Mouse (Mus musculus) embryonic stem cell, embryonic (primary cell): ENCODE data around the gene Atoh8.

Experiments
- CTCF ChIA-PET, 4 experiments: fragments of 300-600 bp in 2 of 4; fragments of 350-600 bp in 2 of 4; sonication (Branson Sonifier 250); formaldehyde crosslinking; loops; one replicate each; lab custom pipeline; 2022; ENCODE audit warnings: inconsistent platforms in 2 of 4; lab: Charles Lee
- POLR2A ChIA-PET, 4 experiments: fragments of 300-600 bp in 2 of 4; fragments of 350-600 bp in 2 of 4; sonication (Branson Sonifier 250); formaldehyde crosslinking; loops; one replicate each; lab custom pipeline; 2022; ENCODE audit warnings: antibody characterized with exemption in 4 of 4, inconsistent platforms in 1 of 4; lab: Charles Lee

Gene Atoh8

DNA sequence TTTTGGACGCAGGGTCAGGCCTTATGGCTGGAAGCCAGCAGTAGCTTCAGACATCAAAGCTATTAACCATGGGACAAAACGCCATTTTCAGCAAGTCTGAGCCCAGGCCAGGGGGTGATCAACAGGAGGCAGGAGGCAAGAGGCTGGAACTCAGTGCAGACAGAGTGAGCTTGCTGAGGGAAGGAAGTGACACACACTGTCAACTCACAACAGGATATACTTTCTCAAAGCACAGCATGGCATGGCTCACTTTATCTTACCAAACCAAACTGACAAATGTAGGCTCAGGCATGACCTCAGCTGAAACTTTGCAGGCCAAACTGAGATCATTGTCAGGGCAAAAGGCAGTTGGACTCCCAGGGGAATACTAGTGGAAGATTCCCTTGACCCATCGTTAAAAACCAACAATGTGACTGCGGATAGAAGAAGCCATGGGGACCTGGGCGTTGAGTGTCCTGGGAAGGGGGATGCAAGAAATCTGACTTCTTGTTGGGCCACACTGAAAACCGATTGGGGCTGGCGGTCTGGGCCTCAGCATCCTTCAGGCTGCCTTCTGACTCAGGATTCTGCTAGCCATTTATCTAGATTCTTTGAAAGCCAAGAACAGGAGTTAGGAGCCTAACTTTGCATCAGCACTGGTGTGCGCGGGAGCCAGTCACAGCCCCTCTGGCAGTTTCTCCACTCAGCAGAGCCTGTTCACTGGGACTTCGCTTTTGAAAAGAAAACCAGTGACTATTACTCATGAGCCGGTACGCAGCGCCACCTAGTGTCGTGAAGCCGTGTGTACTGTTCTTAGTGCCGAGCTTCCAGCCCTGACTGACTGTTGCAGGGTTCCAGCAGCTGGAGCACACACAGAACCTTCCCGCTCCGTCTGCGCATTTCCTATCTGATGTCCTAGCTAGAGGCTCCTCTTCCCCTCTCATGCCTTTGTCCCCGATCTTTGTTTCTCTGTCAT lies 70.8 kb downstream of the Atoh8 start:
- CTCF ChIA-PET: interaction anchor here (0.5 to 2.5 kb wide), 36 partner anchors 9 to 1353 kb away, joined by 3 to 16 read pairs (median 3); no protein-coding TSS in a partner anchor
- POLR2A ChIA-PET: interaction anchor here in 3 of 4 experiments (0.7 to 1.6 kb wide), 7 partner anchors 9 to 275 kb away, joined by 3 to 4 read pairs (median 3); partner anchors contain the start of gene Mat2a (in 1 of the 3)

DNA sequence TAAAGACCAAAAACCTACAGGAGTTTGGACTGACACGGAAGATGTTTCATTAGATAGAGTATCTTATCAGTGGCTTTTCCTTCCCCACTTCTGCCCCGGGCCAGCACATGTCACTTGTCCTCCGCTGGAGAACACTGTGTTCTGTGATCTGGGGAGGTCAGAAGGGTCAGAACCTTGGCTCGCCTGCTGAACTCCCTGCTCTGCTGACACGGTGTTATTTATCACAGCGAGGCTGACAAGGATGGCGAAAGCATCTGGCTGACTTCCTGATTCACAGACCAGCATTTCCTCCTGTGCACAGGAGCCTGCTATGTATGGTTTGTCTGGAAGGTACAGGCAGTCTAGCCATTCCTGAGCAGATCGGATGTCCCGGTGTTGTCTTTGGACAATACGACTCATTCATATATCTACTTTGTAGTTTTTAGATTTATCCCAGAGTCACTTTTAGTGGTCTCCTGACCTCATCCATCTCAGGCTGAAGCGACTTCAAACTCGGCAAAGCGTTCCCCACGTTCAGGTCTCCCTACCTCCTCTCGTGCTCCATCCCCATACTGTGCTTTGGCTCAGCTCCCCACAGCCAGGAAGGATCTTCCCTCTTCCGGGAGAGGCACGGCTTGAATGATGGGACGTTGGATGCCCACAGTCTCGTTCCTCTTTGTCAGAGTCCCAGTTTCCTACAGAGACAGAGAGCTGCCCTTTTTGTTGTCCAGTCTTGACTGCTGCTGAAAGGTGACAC lies 73.1 kb downstream of the Atoh8 start:
- CTCF ChIA-PET: no interaction called here
- POLR2A ChIA-PET: interaction anchor here in 1 of 4 experiments (1.6 kb wide), 1 partner anchor 11 kb away, joined by 3 read pairs; no protein-coding TSS in a partner anchor

DNA sequence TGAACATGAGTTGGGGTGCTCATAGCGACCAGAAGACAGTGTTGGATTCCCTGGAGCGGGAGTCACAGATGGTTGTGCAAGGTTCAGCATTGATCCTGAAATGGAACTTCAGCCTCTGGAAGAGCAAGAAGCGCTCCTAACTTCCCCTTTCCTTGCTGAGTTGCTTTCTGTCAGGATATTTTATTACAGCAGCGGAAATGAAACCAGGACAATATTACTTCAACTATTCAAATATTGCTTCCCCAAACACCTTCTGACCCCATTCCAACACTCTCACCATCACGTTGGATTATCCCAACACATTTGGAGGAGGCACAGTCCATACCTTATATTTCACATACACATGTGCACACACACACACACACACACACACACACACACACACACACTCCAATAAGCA lies 73.6 kb downstream of the Atoh8 start:
- POLR2A ChIA-PET: no interaction called here
- CTCF ChIA-PET: interaction anchor here in 1 of 4 experiments (1.7 kb wide), 1 partner anchor 99 kb away, joined by 5 read pairs; no protein-coding TSS in a partner anchor

DNA sequence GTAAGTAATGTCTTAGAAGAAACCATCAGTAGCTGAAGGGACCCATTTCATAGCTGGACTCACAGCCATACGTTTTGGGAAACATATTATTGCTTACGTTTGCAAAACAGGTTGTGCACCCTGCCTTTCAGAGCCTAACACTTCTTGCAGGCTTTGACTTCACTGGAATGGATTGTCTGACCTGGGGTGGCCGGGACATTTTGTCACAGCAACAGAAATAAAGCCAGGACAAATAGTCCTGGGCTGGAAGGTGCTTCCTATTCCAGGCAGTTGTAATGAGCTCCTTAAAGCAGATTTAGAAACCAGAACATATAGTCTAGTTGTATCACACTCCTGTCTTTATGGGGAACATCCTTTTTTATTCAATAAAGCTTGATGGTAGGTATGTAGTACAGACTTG lies 74.4 kb downstream of the Atoh8 start:
- POLR2A ChIA-PET: no interaction called here
- CTCF ChIA-PET: interaction anchor here in 2 of 4 experiments (0.9 to 1.7 kb wide), 2 partner anchors 100 to 253 kb away, joined by 3 to 5 read pairs; partner anchors contain the start of gene Ggcx (in 1 of the 2)

DNA sequence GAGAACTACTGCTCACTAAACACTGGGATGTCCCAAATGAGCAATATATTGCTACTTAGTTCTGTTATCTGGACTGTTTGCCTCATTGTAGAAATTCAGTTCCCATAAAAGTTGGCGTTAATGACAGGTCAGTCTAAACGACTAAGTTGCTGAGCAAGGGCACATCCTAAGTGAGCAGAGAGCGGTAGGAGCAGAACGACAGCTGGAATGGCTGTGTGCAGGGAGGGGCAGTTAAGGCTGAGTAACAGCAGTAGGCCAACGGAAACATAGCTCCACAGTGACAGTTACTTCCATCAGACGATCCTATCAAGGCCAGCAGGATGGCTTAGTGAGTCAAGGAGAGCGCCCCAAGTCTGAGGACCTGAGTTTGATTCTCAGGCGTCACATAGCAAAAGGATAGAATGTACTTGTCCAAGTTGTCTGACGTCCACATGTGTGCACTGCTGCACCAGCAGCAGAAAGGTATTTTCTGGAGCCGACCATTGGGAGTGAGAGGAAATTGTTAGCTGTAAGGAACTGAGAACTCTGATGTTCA lies 75.4 kb downstream of the Atoh8 start:
- POLR2A ChIA-PET: no interaction called here

DNA sequence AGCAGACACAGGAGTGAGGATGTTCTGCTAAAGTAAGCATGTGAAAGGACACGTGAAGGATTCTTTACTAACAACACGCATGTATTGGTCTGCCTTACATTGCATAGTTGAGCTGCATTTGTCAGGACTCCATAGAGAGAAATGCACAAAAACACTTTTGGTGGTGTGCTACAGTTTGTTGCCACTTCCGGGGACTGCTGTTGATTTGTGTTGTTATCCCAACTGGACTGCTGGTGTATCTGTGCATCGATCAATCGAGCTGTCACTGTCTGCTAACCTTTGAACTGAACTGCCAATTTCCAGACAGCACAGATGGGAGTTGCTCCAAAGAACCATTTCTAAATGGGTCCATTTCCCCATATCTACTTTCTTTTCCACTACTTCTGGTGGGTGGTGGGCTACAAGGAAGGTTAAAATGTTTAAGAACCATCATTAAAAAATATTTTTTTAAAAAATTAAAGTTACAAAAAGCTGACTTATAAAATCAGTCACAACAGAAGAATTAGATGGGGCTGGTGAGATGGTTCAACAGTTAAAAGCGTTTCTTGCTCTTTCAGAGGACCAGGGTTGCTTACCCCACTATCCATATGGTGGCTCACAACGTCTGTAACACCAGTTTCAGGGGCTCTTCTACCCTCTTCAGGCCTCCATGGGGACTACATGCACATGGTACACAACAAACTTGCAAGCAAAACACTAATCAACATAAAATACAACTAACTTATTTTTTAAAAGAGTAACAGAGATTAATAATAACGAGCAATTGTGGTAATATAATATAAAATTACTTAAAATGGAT lies 76.2 kb downstream of the Atoh8 start:
- CTCF ChIA-PET: interaction anchor here in 1 of 4 experiments (1.1 kb wide), 1 partner anchor 9 kb away, joined by 3 read pairs; no protein-coding TSS in a partner anchor
- POLR2A ChIA-PET: interaction anchor here in 2 of 4 experiments (0.5 to 1.6 kb wide), 3 partner anchors 18 to 829 kb away, joined by 3 read pairs; no protein-coding TSS in a partner anchor

More for the DNA sequence above, 75.4 kb downstream of the Atoh8 start:
- CTCF ChIA-PET: interaction anchor here in 1 of 4 experiments (1.7 kb wide), 1 partner anchor 101 kb away, joined by 5 read pairs; no protein-coding TSS in a partner anchor
